Comparison of ENCODE assay signal across 8 mouse cellular contexts in genomic region chr5:64155861-64156550, GRCm38 (mm10). TPM values are rescaled to one million over a fixed set of nuclear protein-coding genes. Genes with fewer than 3 reads are reported as not detected.
DNase-seq lines count a peak whose midpoint lies in the region; ATAC-seq and TF ChIP-seq lines count a peak whose summit lies in the region.

Gene Tbc1d1, plus strand, starts transcription at chr5:64156305.

- H3K4me1 ChIP-seq in MEL (ENCODE audit: control insufficient read depth in 1 of 2, insufficient read depth in 2 of 2, low read length in 2 of 2), result peaks cover 4 to 26% of the 10 kb centered on the region in 2 experiments
- H3K4me1 ChIP-seq in bone marrow macrophage, adult 2 months (ENCODE audit: control insufficient read depth, insufficient read depth, low read length), result peaks cover 8% of the 10 kb centered on the region
- peaks cover 21% of the 10 kb centered on the region for H3K4me1 ChIP-seq in hindbrain, embryonic 15.5 days (replicated peaks)

- peak within 1 kb of the TSS; percentile 55 for H3K9ac ChIP-seq in MEL (ENCODE audit: control insufficient read depth, low read depth, low read length, poor library complexity, severe bottlenecking)
- no peak within 1 kb of the TSS for H3K9ac ChIP-seq in hindbrain, embryonic 15.5 days

- H3K36me3 ChIP-seq in MEL (ENCODE audit: control insufficient read depth in 1 of 2, insufficient read depth in 2 of 2, low read length in 2 of 2) (peaks cover 0 to 15% of the 10 kb centered on the region in 2 experiments; a peak in 2 of 4 replicates), macrophage (ENCODE audit: inconsistent target) (no peaks in the 10 kb centered on the region)
- no peaks in the 10 kb centered on the region for H3K36me3 ChIP-seq in hindbrain, embryonic 15.5 days

- WGBS in hindbrain, embryonic 15.5 days, result 54% methylated on average over 11 of the region's 11 CpGs
- WGBS in macrophage (ENCODE audit: missing documents), result 17% methylated on average over 11 of the region's 11 CpGs

- TF ChIP-seq EP300 in MEL (IDR thresholded peaks at IDR 0.05; ENCODE audit: low read depth in 1 of 2, low read length in 2 of 2), result peak; percentile 59 to 75

- peak within 1 kb of the TSS; percentile 88 for H3K27ac ChIP-seq in MEL (ENCODE audit: control insufficient read depth, low read depth, low read length)
- 0 out of 2 replicates have a peak within 1 kb of the TSS, but pooled peaks have one; percentile 9 for H3K27ac ChIP-seq in bone marrow macrophage, adult 2 months (ENCODE audit: insufficient read depth, low read depth, low read length)
- H3K27ac ChIP-seq in hindbrain, embryonic 15.5 days (replicated peaks), result no peak within 1 kb of the TSS
- H3K27ac ChIP-seq in macrophage, result peak within 1 kb of the TSS; percentile 24; the same call in 1 of the 2 replicates

- TF ChIP-seq CTCF in MEL (IDR thresholded peaks at IDR 0.05 in 2 of 3, conservative IDR thresholded peaks at IDR 0.05 in 1 of 3; ENCODE audit: control insufficient read depth in 1 of 3, insufficient read depth in 1 of 3, low read depth in 2 of 3, low read length in 3 of 3, poor library complexity in 1 of 3, severe bottlenecking in 1 of 3), result no peak
- TF ChIP-seq CTCF in bone marrow macrophage, adult 2 months (IDR thresholded peaks at IDR 0.05; ENCODE audit: low read depth, low read length), result no peak

- H3K27me3 ChIP-seq in MEL (ENCODE audit: control insufficient read depth in 1 of 2, insufficient read depth in 2 of 2, low read length in 2 of 2), result no peaks in the 10 kb centered on the region
- peaks cover 17% of the 10 kb centered on the region for H3K27me3 ChIP-seq in hindbrain, embryonic 15.5 days

- ATAC-seq in hindbrain, embryonic 15.5 days (ENCODE audit: low FRiP score, low read depth), result no peak

- no peak for TF ChIP-seq RAD21 in MEL (IDR thresholded peaks at IDR 0.05; ENCODE audit: low read depth, low read length)

- no peaks in the 10 kb centered on the region for H3K9me3 ChIP-seq in MEL (replicated peaks; ENCODE audit: insufficient read depth, low read length)
- H3K9me3 ChIP-seq in hindbrain, embryonic 15.5 days, result no peaks in the 10 kb centered on the region

- TF ChIP-seq POLR2A in MEL (IDR thresholded peaks at IDR 0.05; ENCODE audit: control insufficient read depth in 1 of 2, insufficient read depth in 1 of 2, low read depth in 1 of 2, low read length in 2 of 2, poor library complexity in 1 of 2), result peak in 1 of 2 experiments; percentile 57; a peak in 1 of 4 replicates
- no peak for TF ChIP-seq POLR2A in bone marrow macrophage, adult 2 months (IDR thresholded peaks at IDR 0.05; ENCODE audit: borderline replicate concordance, low read depth, low read length)

- H3K4me3 ChIP-seq in MEL (ENCODE audit: control insufficient read depth in 1 of 2, insufficient read depth in 1 of 2, low read depth in 2 of 2, low read length in 2 of 2) (peak within 1 kb of the TSS; percentile 57 to 66), macrophage (ENCODE audit: inconsistent target) (no peak within 1 kb of the TSS)
- peak within 1 kb of the TSS; percentile 10 for H3K4me3 ChIP-seq in bone marrow macrophage, adult 2 months (ENCODE audit: insufficient read depth, low read length)
- no peak within 1 kb of the TSS for H3K4me3 ChIP-seq in hindbrain, embryonic 15.5 days

- H3K79me2 ChIP-seq in MEL (ENCODE audit: control insufficient read depth, insufficient read depth, low read length, poor library complexity), result peaks cover 14% of the 10 kb centered on the region
- H3K79me2 ChIP-seq in macrophage (ENCODE audit: inconsistent target), result peaks cover 2% of the 10 kb centered on the region; the same call in 1 of the 2 replicates

- DNase-seq in MEL (ENCODE audit: low read depth, low spot score), result peak; percentile 93
- no peak for DNase-seq in gastrocnemius, adult 8-10 months (ENCODE audit: low spot score in 2 of 2)
- DNase-seq in left cerebral cortex, adult 8-10 months (ENCODE audit: low spot score in 2 of 2), result no peak
- peak; percentile 17 to 43 for DNase-seq in spleen, postnatal 14 days (ENCODE audit: low spot score in 2 of 2)
- no peak for DNase-seq in cerebellum, postnatal 25 days

- no peak within 1 kb of the TSS for H3K4me2 ChIP-seq in hindbrain, embryonic 15.5 days

TF ChIP-seq in MEL, 35 proteins besides CTCF, POLR2A, EP300 and RAD21:
- TF ChIP-seq TBP (IDR thresholded peaks at IDR 0.05; ENCODE audit: low read depth, low read length), result peak; percentile 61; the same call in 1 of the 2 replicates
- TF ChIP-seq TAL1 (IDR thresholded peaks at IDR 0.05; ENCODE audit: low read length), result peak; percentile 43
- TF ChIP-seq USF1 (IDR thresholded peaks at IDR 0.05; ENCODE audit: low read depth, low read length), result no peak
- no peak for TF ChIP-seq HCFC1 (IDR thresholded peaks at IDR 0.05; ENCODE audit: low read depth, low read length)
- TF ChIP-seq TCF12 (IDR thresholded peaks at IDR 0.05; ENCODE audit: low read depth, low read length), result peak; percentile 70
- TF ChIP-seq ZKSCAN1 (IDR thresholded peaks at IDR 0.05; ENCODE audit: low read depth, low read length), result 0 out of 2 replicates have a peak, but pooled peaks have one; percentile 36
- TF ChIP-seq MAX (IDR thresholded peaks at IDR 0.05; ENCODE audit: low read length), result peak; percentile 57; the same call in 1 of the 2 replicates
- TF ChIP-seq NELFE (IDR thresholded peaks at IDR 0.05; ENCODE audit: low read depth, low read length), result peak; percentile 45; the same call in 1 of the 2 replicates
- TF ChIP-seq E2F4 (IDR thresholded peaks at IDR 0.05; ENCODE audit: borderline replicate concordance, low read depth, low read length), result no peak
- peak; percentile 97 for TF ChIP-seq ETS1 (IDR thresholded peaks at IDR 0.05; ENCODE audit: low read depth, low read length)
- peak; percentile 72 for TF ChIP-seq RCOR1 (IDR thresholded peaks at IDR 0.05; ENCODE audit: low read depth, low read length)
- peak; percentile 69; the same call in 1 of the 2 replicates for TF ChIP-seq BHLHE40 (IDR thresholded peaks at IDR 0.05; ENCODE audit: borderline replicate concordance, low read depth, low read length)
- TF ChIP-seq MEF2A (IDR thresholded peaks at IDR 0.05; ENCODE audit: extremely low read depth, insufficient replicate concordance, low read depth, low read length, poor library complexity, severe bottlenecking), result no peak
- TF ChIP-seq ZMIZ1 (IDR thresholded peaks at IDR 0.05; ENCODE audit: low read depth, low read length), result 0 out of 2 replicates have a peak, but pooled peaks have one; percentile 54
- peak; percentile 90 for TF ChIP-seq GATA1 (IDR thresholded peaks at IDR 0.05; ENCODE audit: low read depth, low read length)
- peak; percentile 68; the same call in 1 of the 2 replicates for TF ChIP-seq ELF1 (IDR thresholded peaks at IDR 0.05; ENCODE audit: low read depth, low read length)
- TF ChIP-seq SIN3A (IDR thresholded peaks at IDR 0.05; ENCODE audit: low read length), result peak; percentile 66
- 0 out of 2 replicates have a peak, but pooled peaks have one; percentile 62 for TF ChIP-seq MAZ (IDR thresholded peaks at IDR 0.05; ENCODE audit: low read depth, low read length)
- TF ChIP-seq NRF1 (IDR thresholded peaks at IDR 0.05; ENCODE audit: insufficient read depth, low read depth, low read length, poor library complexity, severe bottlenecking), result peak; percentile 94
- TF ChIP-seq CHD2 (IDR thresholded peaks at IDR 0.05; ENCODE audit: low read length), result no peak
- no peak for TF ChIP-seq ZNF384 (IDR thresholded peaks at IDR 0.05; ENCODE audit: low read depth, low read length)
- no peak for TF ChIP-seq ZC3H11A (IDR thresholded peaks at IDR 0.05; ENCODE audit: low read depth, low read length)
- peak; percentile 84 for TF ChIP-seq MYC (IDR thresholded peaks at IDR 0.05; ENCODE audit: low read depth, low read length)
- no peak; the same call in 1 of the 2 replicates for TF ChIP-seq MXI1 (IDR thresholded peaks at IDR 0.05; ENCODE audit: low read depth, low read length)
- TF ChIP-seq UBTF (IDR thresholded peaks at IDR 0.05; ENCODE audit: borderline replicate concordance, insufficient read depth, low read depth, low read length), result no peak

RNA-seq across cellular contexts. Expression of gene Tbc1d1, which starts in this region (rescaled TPM):
- 22.5 and 24.6 TPM in 2 replicates for total RNA-seq in MEL (2012; rRNA removed)
- polyA plus RNA-seq in MEL (2012; ENCODE audit: insufficient read depth in 1 of 2, insufficient read length in 2 of 2, low read depth in 1 of 2, low replicate concordance in 2 of 2, missing spikeins in 1 of 2) (10 to 100 TPM in 1 of 2 experiments, not detected in 1; 24.4 TPM), macrophage (2018) (32.3 to 46.9 TPM (median 38.4 TPM) in 3 replicates)
- polyA plus RNA-seq in bone marrow macrophage, adult 2 months (2012; ENCODE audit: insufficient read depth, insufficient read length, missing spikeins), result 23.8 and 24.1 TPM in 2 replicates
- 100 to 1,000 TPM in 1 of 4 experiments, 10 to 100 TPM in 3; 52.4 to 135 (median 62.0) TPM for total RNA-seq in gastrocnemius, adult 8-10 months (2022)
- 10.5 and 10.9 TPM in 2 replicates for polyA plus RNA-seq in hindbrain, embryonic 15.5 days (2015; fragmentation: Nextera tagmentation; extraction: Ambion mirVana)
- total RNA-seq in left cerebral cortex, adult 8-10 months (2022), result 10 to 100 TPM; 15.2 to 19.7 (median 18.1) TPM
- 100 to 1,000 TPM in 18 of 26 experiments, 10 to 100 TPM in 8; 81.0 to 570 (median 114) TPM for total RNA-seq in macrophage (2018; cell fraction: chromatin; rRNA removed)
- 10 to 100 TPM; 34.1 to 77.6 (median 45.2) TPM for total RNA-seq in macrophage (2018; cell fraction: cytosol; rRNA removed)
- total RNA-seq in macrophage (2018; cell fraction: nucleus; rRNA removed), result 100 to 1,000 TPM in 9 of 26 experiments, 10 to 100 TPM in 17; 63.0 to 642 (median 88.4) TPM

Comparison
In these comparisons a context has a peak if more than half of its experiments do, and no peak if none do; other contexts are left out.
1. DNase-seq: peak in MEL (single experiment) and spleen, postnatal 14 days (2 of 2); none in gastrocnemius, adult 8-10 months (0 of 2), left cerebral cortex, adult 8-10 months (0 of 2) and cerebellum, postnatal 25 days (0 of 2).
2. H3K4me3 ChIP-seq: peak in MEL (2 of 2) and bone marrow macrophage, adult 2 months (single experiment); none in hindbrain, embryonic 15.5 days (single experiment) and macrophage (single experiment).